Mouse (Mus musculus): ENCODE measurements around the gene Brcc3. TPM values are rescaled to one million over a fixed set of nuclear protein-coding genes. Genes with fewer than 3 reads are reported as not detected.

Brcc3 gene
- 10 to 100 TPM; 21.3 to 29.2 TPM for total RNA-seq (2021)
- long read RNA-seq, experiment 1 = 0 reads
- long read RNA-seq, experiment 2, partial matches to known transcripts = 0 of 1 reads
- long read RNA-seq, experiment 2, other reads (novel, unspliced or antisense) = 1 of 1 reads

DNA sequence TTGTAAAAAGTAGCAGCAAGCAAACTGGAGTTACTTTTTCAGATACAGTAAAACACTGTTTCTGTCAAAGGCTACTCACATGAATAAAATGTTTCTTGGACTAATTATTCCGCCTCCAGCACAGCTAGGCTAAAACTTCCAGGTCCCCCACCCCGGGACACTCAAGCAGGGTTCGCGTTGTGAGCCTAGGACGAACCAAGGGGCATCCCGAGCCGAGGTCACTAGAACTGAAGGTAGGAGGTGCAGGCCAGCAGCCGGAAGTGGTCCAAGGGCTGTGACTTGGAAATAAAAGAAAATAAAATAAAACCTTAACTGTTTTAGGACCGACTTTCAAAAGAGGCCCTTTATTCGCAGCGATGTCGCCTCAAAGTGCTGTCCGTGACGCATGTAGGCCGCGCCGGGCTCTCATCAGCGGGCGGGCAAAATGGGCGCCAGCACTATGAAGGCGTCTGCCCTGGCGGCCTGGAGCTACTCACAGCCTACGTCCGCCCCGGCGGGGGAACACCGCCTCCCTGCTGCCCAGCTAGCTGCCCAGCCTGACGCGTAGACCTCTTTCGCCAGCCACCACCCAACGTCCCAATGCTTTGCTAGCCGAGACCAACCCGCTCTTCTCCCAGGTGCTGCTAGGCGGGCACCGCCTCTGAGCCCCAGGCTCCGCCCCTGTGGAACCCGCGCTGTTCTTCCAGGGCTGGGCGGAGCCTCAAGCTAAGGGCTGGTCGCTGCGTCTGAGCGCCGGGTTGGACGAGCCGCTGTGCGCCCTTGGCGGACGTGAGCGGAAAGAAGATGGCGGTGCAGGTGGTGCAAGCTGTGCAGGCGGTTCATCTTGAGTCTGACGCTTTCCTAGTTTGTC is at the start of gene Brcc3, which contains the start of the genes Cmc4 and Mtcp1:
Gene Brcc3, plus strand, starts transcription at position 693 of the 850 bp plus-strand sequence.
Gene Cmc4, minus strand, starts transcription at position 649 of the 850 bp plus-strand sequence.
Gene Mtcp1, minus strand, starts transcription at position 653 of the 850 bp plus-strand sequence.
- DNase-seq = peak; percentile 86 to 94

DNA sequence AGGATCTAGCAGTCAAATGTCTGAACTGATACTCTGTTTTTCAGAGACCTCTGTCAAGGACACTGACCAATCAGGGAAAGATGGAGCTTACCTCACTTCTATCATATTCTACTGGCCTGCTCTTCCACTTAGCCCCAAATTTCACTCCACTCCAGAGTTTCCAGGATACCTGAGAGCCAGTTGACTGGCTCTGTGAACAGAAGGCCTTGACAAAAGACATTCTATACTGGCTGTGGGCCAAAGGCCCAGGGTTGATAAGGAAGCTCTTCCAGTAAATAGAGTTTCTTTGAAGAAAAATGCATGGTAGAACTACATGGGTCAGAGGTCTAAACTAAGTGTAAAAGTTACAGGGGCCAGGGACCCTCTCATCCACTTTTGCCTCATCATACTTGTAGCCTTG is 46.2 kb upstream of the Brcc3 start:
- no peak for DNase-seq

DNA sequence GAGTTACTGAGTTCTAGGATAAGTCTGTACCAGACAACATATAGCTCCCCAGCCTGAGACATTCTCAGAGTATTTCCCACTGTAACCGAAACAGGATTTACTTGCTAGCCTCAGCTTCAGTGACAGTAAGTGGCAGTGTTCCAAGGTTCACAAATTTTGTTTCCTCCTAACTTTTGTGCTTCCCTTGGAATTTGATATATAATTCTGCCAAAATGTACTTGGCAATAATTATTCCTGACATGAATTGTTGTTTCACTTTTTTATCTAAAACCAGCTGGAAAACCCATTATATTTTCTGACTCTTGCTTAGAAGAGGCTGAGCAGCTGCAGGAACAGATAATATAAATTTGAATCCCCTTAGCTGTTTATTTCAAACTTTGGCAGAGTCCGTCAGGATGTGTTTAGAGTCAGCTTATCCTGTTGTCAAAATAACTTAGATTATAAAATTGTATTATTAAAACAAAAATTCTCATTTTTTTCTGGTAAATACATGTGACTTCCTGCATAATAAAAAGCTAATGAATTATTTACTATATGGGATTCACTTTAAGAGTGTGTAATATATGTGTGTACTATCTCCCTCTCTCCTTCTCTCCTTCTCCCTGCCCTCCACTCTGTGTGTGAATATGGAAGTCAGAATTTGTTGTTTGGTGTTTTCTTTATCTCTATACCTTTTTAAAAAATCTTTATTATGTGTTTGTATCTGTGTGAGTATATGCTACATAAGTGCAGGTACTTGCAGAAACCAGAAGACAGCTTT is 43.6 kb upstream of the Brcc3 start:
- peak; percentile 29 to 56 for DNase-seq

DNA sequence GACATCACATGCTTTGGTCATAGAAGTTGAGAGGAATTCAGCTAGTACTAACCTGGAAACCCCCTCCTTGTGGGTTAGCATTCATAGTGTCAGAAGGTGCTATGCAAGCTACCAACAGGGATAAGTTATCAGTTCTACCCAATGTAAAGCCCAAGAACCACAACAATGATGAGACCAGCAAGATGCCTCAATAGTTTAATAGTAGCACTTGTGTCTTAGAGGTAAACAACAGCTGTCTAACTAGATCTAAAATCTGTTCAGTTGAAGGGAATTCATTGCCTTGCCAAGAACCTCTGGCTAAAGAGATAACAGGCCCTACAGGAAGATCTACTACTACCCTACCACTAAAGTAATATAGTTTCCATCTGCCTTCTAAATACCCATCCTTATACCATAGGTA is 39.6 kb upstream of the Brcc3 start:
- DNase-seq = no peak

DNA sequence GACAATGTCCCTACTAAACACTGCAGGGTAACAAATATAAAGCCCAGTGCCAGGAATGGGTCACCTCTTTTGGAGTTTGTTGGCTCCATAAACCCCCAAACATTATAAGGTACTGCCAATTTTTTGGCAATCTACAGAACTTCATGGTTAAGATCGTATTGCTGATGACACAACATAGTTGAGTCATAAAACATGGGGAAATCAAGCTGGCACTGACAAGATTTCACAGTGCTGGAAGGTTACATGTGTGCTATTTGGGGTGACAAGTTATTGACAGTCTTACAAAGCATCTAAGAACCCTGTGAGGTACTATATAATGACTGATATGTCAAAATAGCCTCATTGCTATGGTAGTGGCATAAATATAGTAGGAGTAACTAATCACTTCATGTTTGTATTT is 35.3 kb upstream of the Brcc3 start:
- DNase-seq = no peak

DNA sequence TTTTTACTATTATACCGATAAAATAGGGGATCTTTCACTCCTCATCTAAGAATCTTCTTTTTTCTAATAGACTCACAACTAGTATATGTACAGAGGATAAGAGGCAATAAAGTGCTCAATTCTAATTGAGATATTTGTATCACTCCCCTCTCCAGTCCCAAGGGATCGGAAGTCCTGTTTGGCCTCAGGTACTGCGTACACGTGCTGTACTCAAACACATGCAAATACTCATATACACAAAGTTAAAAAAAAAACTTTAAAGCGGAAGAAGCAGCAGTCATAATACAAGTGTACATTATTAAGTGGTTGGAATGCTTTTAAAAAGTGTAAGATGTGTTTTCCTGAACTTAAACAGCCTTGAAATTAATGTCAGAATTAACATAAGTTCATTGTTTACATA is 34.7 kb upstream of the Brcc3 start:
- no peak for DNase-seq

DNA sequence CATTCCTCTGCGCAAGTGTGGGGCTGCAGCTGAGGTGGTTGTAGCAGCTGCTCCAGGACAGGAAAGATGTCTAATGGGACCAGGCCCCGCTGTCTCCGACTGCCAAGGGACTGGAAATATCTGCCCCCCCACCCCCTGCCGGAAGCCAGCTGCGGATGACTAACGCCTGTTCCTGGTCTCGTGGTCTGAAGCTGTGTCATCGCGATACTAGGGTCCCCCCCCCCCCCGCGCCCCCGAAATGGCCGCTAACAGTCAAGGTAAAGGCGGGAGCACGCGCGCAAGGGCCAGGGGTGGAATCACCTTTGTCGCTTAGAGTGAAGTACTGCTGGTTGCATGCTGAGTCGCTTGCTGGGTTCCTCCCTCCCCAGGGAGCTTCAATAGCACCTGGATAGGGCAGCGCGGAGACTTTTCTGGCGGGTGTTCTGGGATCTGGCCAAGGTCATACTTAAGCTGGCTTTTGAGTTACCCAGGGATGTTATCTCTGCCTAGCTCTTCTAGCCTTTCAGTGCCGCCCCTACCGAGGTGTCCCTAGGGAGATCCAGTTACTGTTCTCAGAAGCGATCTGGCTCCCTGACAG is 34.1 kb upstream of the Brcc3 start, which contains the start of the genes Fundc2 and F8:
Gene Fundc2, plus strand, starts transcription at position 205 of the 577 bp plus-strand sequence.
Gene F8, minus strand, starts transcription at position 421 of the 577 bp plus-strand sequence.
- DNase-seq = peak; percentile 65 to 88

DNA sequence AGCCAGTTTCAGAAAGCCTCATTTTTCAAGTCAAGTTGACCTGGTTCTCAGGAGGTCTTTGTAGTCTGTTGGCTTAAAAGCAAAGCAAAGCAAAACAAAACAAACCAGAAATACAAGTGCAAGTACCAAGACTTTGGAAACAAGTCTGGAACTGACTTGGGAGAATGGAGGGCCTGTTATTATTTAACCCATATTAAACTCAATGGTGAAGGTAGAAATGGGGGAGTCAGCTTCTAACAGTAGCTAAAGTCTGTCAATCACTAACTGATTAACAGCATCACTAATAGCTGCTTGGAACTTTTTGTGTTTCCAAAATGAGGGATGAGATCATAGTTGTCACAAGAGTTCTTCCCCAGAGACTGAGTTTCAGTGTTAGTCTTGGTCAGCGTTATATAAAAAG is 17.0 kb upstream of the Brcc3 start:
- DNase-seq = no peak

DNA sequence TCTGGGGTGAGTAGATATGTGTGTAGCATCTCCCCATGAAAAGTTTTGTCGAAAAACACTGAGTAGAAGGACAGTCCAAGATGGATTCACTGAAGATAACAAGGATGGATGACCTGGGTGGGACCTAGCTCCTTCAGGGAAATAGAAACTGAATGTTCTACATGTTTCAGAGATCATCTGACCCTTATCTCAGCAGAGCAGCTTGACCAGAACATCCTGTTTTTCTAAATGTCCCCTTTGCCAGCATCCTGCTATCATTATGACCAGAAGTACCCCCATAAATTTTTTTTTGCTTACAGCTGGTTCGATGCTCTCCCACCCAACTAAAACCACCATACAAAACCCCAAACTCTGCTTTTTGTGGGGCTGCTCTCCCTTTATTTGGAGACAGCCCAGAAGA is 13.8 kb upstream of the Brcc3 start:
- DNase-seq = peak in 1 of 2 experiments; percentile 46

DNA sequence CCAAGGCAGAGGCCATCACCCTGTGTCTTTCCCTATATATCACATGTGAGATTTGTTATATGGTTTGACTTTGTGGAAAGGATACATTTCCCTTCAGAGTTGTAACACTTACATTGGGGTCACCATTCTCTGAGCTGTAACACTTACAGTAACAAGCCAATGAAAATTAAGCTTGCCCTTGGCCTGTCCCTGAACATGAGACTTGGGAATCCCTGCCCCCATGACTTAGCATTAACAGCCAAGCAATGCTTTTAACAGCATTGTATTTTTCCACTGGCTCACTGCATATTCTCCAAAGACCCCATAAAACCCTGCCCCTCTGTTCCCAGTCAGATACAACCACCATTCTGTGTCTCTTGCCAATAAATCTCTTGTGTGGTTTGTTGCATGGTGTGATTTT is 13.1 kb upstream of the Brcc3 start:
- no peak for DNase-seq

DNA sequence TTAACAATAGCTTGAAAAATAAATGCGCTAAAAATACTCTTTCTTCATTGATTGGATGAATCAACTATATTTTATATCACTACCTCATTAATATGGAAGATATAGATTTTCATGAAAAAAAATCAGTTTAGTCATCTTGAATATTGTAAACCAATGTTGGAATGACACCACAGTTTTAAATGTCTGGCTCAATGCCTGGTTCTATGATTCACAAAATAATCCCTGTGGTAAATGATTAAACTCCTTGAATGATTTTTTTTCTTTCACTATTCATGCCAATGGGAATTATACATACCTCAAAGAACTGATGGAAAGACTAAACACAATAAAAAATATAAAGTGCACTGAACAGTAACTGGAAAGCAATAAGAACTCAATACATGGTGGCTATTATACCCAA is 6.7 kb upstream of the Brcc3 start:
- DNase-seq = no peak

DNA sequence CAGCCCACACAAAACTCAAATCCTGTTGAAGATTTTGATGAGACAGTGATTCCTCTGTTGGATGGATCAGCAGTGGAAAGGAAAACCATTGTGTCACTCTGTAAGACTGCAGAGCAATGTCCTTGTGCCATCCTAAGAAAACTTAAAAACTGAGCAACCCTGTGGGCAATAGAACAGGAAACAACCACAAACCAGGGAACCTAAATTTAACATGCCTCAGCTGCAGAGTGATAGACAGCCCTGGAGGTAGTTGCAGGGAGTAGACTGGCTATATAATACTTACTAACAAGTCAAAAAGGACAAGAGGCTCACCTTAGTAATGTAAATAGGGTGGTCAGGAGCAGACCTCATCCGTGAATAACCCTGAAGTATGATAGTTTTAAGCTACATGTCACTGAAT is 38.2 kb downstream of the Brcc3 start:
- no peak for DNase-seq

DNA sequence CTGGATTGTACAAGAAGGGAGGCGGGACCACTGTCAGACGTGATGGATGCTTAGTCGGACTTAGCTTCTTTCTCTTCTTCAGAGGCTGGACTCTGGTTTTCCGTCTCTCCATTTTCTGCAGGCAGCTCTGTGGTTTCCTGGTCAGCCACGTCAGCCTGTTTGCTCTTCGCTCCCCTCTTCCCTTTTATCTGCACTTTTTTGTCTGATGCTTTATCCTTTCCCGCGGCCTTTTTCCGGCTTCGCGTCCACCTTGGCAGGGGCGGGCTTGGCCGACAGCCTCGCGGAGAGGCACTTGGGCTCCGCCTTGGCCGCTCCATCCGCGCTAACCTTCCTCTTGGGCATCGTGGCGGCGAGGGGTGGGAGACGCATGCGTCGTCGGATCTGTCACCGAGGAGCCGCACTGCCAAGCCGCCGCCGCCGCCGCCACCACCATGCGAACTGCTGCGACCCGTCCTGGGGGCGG is 58.8 kb downstream of the Brcc3 start:
- peak; percentile 11 to 52 for DNase-seq

DNA sequence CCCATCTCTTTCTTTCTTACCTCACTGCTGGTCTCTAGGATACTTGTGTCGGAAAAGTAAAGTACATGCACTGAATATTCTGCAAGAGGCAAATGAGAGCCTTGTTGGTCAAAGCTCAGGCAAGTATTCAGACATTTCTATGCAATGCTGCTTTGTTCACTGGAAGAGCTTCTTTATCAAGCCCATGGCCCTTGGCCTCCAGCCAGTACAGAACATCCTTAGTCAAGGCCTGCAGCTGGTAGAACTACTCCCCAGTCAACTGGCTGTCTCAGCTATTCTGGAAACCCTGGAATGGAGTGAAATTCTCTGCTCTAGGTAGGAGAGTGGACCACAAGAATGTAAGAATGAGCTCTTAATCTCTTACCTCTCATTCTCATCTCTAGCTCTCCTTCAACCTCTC is 73.5 kb downstream of the Brcc3 start:
- DNase-seq = no peak

Other genes with a start within 250 kb of the Brcc3 start
- 100 to 1,000 TPM; 150 to 179 TPM for gene Fundc2, start 34.2 kb upstream of the Brcc3 start, total RNA-seq (2021)
- gene F8, start 34.0 kb upstream of the Brcc3 start, total RNA-seq (2021) = 1 to 10 TPM; 1.6 to 2.3 TPM
- gene Cmc4, start within 50 bp of the Brcc3 start, total RNA-seq (2021) = 10 to 100 TPM in 1 of 2 experiments, 1 to 10 TPM in 1; 7.9 to 10.7 TPM
- gene Mtcp1, start within 50 bp of the Brcc3 start, total RNA-seq (2021) = 1 to 10 TPM; 2.7 to 2.9 TPM
- 10 to 100 TPM; 39.5 to 43.2 TPM for gene Vbp1, start 97.7 kb downstream of the Brcc3 start, total RNA-seq (2021)
- under 1 TPM; 0.07 to 0.08 TPM for gene Rab39b, start 161.6 kb downstream of the Brcc3 start, total RNA-seq (2021)

All from heart, adult 18-20 months (tissue).